Mouse (Mus musculus): ENCODE data around the gene Kcnk3. TPM values are rescaled to one million over a fixed set of nuclear protein-coding genes. Genes with fewer than 3 reads are reported as not detected.

Gene Kcnk3
- total RNA-seq, 2 experiments from 2014 or later = 237 to 244 TPM

GRCm38 (mm10) chr5:30638041-30638440 is 50.1 kb downstream of the Kcnk3 start:
- DNase-seq = peak; percentile 86

- DNase-seq = no peak
Measured at GRCm38 (mm10) chr5:30643477-30644179, 55.7 kb downstream of the Kcnk3 start.

DNA sequence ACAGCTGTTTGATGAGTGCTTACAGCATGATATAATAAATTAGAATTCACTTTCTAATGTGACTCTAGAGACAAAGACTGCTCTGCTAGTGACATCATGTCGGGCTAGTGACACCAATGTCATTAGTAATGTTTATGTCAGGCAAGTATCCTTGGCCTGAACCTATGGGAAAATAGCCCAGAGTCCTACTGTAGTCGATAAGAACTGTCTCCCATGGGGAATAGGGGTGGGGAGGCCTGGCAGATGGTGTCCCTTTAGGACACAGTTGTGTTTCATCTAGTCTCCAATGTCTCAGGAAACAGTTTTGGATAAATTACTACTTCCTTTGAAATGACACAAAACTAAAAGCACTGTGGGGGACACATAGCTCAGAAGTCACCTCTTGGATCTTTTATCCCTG is 58.1 kb downstream of the Kcnk3 start:
- DNase-seq = no peak

DNA sequence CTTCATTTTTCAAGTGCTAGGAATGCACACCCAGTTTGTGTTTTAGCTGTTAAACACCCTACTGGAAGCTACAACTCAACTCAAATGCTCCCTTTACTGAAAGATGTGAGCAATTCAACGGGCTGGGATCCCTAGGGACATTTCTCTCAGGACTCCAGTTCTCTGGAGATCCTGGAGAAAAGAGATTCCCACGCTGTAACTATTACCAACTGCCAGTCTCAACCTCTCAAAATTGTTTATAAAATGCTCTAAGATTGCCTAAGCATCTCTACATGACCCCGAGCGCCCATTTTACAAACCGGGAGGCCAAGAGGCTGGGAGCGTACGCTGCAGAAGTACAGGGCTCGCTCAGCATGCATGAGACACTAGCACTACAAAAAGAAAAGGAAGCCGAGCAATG is 59.4 kb downstream of the Kcnk3 start:
- DNase-seq = no peak

- peak; percentile 96 to 97 for DNase-seq
Measured at GRCm38 (mm10) chr5:30647815-30648560, 60.0 kb downstream of the Kcnk3 start, which contains the start of gene Slc35f6. Gene Slc35f6, plus strand, starts transcription at chr5:30647933.

DNA sequence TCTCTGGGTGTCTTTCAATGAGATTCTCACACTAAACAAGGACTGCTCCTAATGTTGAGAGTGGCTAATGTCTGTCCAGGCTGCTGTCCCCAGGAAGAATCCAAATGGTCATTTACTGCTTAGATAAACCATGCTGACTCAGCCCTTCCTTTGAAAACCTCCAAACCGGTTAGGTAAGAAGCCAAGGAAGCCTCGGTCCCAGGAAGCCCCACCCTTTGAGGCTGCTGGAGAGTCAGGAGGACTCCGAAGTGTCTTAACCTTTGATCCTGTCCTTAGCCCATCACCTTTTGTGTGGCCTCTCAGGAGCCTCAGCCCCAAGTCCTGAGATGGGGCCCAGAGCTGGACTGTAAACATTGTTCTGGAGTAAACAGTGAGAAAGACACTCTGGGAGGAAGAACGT is 61.6 kb downstream of the Kcnk3 start:
- DNase-seq = no peak

DNA sequence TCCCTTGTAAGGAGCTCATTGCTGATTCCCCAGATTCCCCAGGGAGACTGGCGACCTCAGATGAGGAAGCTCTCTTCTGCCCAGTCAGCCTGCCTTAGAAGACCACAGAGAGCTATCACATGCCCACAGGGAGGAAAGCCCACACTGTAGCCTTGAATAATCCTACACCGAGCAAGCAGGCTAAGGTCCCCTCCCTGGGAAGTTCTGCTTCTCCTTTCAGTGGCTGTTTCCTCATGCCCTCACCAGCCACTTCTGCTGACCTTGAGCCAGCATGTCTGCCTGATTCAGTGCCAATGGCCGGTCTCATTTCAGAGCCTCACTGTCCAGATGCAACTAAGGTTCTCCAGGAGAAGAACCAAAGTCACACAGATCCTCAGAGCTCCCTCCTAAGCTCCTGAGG is 62.8 kb downstream of the Kcnk3 start:
- DNase-seq = peak; percentile 59 to 80

DNA sequence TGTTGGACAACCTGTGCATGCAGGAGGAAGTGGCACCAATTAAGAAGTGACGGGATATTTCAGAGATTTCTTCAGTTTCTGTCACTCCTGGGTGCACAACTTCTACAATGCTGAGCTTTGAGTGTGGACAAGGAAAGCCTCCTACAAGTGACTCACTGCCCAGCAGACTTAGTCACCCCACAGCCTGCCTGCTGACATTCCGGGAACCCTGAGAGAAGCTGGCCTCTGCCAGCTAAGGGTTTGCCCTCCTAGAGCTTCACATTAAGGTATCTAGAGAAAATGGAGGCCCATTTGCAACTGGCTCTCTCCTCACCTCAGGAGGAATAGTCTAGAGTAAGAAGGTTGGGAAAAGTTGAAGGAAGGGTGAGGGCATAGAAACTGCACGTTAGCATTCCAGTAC is 63.6 kb downstream of the Kcnk3 start:
- no peak for DNase-seq

DNA sequence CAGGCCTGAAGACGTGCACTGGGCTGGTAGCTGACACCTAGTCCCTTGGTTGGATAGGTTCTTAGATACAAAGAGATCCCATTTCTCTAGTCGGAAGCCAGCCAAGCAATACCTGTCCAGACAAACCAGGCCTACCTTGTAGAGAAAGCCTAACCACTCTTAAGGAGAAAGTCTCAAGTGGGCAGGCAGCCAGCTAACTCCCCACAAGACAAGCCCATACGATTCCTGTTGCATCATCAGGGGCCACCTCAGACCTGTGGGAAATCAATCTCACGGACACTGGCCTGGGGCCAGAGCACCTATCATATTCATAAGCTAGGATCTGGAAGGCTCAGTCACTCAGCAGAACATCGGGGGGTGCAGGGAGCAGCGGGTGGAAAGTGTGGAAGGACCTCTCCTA is 65.3 kb downstream of the Kcnk3 start:
- DNase-seq = no peak

- DNase-seq = no peak
Measured at GRCm38 (mm10) chr5:30655042-30655441, 67.1 kb downstream of the Kcnk3 start.

GRCm38 (mm10) chr5:30655526-30656195 is 67.7 kb downstream of the Kcnk3 start:
- no peak for DNase-seq

DNA sequence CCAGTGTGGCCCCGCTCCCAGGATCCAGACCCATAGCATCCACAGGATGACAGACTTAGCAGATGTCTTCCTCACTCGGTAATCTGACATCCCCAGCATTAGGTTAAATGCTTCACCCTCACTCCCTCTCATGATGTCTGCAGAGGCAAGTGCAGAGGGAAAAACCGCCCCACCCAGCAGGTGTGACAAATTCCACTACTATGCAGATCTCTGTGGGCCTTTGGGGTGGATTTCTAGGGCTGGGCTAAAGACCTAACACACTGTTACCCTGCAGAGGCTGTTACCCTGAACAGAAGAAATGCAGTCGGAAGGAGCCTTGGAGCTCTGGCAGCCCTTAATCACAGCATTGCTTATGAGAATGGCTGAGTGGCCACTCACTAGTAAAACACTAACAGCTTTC is 71.1 kb downstream of the Kcnk3 start:
- no peak for DNase-seq

DNA sequence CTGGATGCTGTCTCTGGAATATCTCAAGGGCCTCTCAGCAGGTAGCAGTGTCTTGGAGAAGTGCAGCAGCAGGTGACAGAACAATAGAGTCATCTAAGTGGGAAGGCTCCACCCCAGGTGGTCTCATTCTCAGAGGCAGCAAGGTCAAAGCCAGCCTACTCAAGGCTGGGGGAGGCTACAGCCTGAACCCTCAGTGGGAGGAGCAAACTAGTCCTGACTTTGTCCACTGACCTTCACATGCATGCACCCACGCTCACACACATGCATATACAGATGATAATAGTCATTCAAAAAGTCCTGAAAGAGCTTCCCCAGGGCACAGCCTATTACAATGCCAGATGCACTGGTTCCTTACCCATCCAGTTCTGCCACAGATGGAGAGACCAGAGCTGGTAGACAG is 72.3 kb downstream of the Kcnk3 start:
- no peak for DNase-seq

DNA sequence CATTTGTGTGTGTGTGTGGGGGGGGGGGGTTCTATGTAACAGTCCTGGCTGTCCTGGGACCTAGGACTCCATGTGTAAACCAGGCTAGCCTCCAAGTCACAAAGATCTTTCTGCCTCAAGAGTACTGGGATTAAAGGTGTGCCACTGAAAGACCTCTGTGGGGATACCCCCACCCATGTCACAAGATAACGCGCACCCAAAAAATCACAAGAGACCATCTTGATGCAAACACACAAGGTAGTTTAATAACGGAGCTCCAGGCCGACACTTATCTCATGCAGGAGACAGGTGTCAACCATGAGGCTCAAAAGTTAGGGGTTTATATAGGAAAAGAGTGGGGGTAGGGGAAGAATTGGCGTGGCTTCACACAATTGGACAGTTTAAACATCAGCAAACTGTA is 72.8 kb downstream of the Kcnk3 start:
- DNase-seq = no peak

DNA sequence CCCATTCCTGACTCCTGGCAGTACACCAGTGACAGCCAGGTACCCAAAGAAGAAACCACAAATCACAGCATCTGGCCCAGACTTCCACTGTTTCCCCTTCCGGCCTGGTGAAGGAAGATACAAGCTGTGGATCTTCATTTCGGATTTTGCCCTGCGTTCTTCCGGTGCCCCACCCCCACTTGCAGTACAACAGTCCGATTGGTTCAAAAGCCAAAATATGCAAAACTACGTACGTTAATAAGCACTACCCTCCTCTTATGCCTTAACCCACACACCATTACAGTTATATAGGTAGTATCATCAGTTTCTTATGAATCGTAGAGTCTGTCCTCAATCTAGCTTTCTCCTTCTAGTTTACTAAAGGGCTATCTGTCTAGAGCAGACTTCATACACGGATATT is 77.4 kb downstream of the Kcnk3 start:
- DNase-seq = no peak

GRCm38 (mm10) chr5:30665968-30666367 is 78.0 kb downstream of the Kcnk3 start:
- DNase-seq = no peak

DNA sequence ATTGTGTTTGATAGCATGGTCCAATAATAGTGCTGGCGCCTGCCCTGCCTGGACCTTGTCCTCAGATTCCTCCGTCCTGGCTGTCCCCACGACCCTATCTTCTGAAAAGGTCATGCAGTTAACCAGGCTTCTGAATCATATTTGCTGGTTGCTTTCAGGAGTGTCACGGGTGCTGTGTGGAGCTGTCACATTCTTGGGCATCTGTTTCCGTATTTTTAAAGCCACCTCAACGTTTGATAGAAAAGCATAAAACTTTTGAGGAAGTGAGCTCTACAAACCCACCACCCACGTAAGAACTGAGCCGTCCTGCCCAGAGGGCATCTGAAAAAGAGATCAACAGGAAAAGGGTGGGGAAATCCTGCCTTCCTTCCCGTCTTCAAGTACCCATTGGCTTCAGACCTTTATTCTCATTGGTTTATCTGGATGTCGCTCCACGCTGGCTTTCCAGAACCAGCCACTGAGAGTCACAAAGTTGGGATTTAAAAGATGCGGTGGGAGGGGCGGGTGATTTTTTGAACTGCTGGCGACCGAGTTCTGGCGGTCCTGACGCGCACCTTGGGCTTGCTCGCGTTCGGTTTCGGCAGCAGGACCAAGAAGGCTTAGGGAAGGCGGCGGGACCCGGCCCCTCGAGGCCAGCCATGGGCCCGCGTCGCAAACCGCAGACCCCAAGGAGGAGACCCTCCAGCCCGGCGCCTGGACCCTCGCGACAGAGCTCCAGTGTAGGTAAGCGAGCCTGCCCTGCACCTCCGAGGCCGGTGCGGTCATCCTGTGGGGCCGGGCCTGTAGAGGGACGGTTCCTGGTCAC is 78.6 kb downstream of the Kcnk3 start, which contains the start of gene Cenpa:
Cenpa (plus strand) TSS at position 387 of the 805 bp plus-strand sequence.
- peak; percentile 96 to 98 for DNase-seq

GRCm38 (mm10) chr5:30667215-30667614 is 79.2 kb downstream of the Kcnk3 start:
- DNase-seq = no peak

- no peak for DNase-seq
Measured at GRCm38 (mm10) chr5:30667686-30668085, 79.7 kb downstream of the Kcnk3 start.

DNA sequence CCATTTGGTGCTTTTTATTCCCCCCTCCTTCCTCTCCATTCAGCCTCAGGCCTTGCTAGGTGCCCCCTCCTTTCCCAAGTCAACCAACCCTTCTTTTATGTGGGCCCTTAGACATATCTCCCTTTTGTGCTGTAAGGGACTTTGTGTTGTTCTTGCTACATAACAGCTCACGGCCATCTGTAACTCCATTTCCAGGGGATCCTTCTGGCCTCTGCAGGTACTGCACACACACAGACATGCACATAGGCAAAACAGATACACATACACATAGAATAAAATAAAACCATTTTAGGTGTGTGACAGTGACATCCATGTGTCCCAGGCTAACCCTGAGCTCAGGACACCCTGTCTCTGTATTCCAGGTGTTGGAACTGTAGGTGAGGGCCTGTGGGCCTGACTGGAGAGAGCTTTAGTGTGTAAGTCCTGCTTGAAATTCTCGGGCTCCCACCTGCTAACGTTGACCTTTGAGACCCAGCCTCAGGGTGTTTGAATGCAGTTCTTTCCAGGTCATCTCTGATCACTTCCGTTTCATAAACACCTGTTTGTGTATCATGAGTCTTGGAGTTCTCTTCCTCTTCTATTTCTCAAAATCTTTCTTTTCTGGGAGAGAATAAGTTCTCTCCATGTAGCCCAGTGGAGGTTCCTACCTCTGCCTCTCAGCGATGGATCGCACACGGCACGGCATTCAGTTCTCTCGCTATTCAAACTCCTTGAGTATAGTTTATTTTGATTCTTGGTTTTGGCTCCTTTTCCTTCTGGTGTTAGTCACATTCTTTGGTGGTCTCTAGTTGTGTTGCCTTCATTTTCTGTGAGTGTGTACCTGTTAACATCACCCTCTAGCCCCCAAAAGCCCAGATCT is 80.9 kb downstream of the Kcnk3 start:
- no peak for DNase-seq

GRCm38 (mm10) chr5:30669496-30669830 is 81.5 kb downstream of the Kcnk3 start:
- DNase-seq = no peak
